Comparison of ENCODE assay signal across 17 mouse cellular contexts in genomic region chr15:95536724-95537123, GRCm38 (mm10). TPM values are rescaled to one million over a fixed set of nuclear protein-coding genes. Genes with fewer than 3 reads are reported as not detected.
DNase-seq lines count a peak whose midpoint lies in the region; ATAC-seq and TF ChIP-seq lines count a peak whose summit lies in the region.
"Had no signal": no experiment of that assay in that cellular context is flagged by ENCODE, and none has a peak within 500 bp of the region (broad histone marks: within the 10 kb centered on the region; RNA-seq: fewer than 3 reads in every experiment).

No protein-coding gene starts in this region.

- no peaks in the 10 kb centered on the region for H3K36me3 ChIP-seq in forebrain, embryonic 13.5 days (ENCODE audit: poor library complexity, severe bottlenecking)
- no peaks in the 10 kb centered on the region for H3K36me3 ChIP-seq in forebrain, embryonic 11.5 days (ENCODE audit: control insufficient read depth, insufficient read depth, low read length)
- H3K36me3 ChIP-seq: limb, embryonic 15.5 days; lung, embryonic 15.5 days; midbrain, embryonic 12.5 days had no signal

- no peak for DNase-seq in forebrain, embryonic 11.5 days (ENCODE audit: low spot score)
- no peak for DNase-seq in left cerebral cortex, adult 2 months (ENCODE audit: extremely low spot score in 1 of 2, low spot score in 2 of 2)
- DNase-seq in left cerebral cortex, adult 11 months (ENCODE audit: low spot score) = no peak
- peak; percentile 88 for DNase-seq in brain, adult 2 months (ENCODE audit: low read depth, low spot score)
- peak; percentile 89 to 91 for DNase-seq in cerebellum, postnatal 14 days
- no peak for DNase-seq in natural killer cell, adult 2 months (ENCODE audit: low spot score in 2 of 2)
- DNase-seq: adrenal gland, postnatal 36 days; spleen, adult 18-20 months; thymus, adult 18-20 months had no signal

- H3K4me2 ChIP-seq in forebrain, embryonic 13.5 days = no peak overlapping the region
- no peak overlapping the region for H3K4me2 ChIP-seq in forebrain, embryonic 11.5 days (ENCODE audit: low read depth, low read length, severe bottlenecking)
- H3K4me2 ChIP-seq: limb, embryonic 15.5 days; lung, embryonic 15.5 days; midbrain, embryonic 12.5 days had no signal

- no peak for TF ChIP-seq CTCF in left cerebral cortex, adult 2 months (IDR thresholded peaks at IDR 0.05)

- intact Hi-C loops in left cerebral cortex, adult 2 months (cut with DNase I) = loop anchor here (10.0 kb wide), 1 partner anchor 702 kb away; no protein-coding TSS in a partner anchor

- H3K27me3 ChIP-seq in forebrain, embryonic 13.5 days = no peaks in the 10 kb centered on the region
- H3K27me3 ChIP-seq in forebrain, embryonic 11.5 days (ENCODE audit: control insufficient read depth, insufficient read depth, low read length) = no peaks in the 10 kb centered on the region
- H3K27me3 ChIP-seq: limb, embryonic 15.5 days; lung, embryonic 15.5 days; midbrain, embryonic 12.5 days had no signal

- 57% methylated on average over 4 of the region's 4 CpGs for WGBS in forebrain, embryonic 13.5 days
- 82% methylated on average over 4 of the region's 4 CpGs for WGBS in forebrain, embryonic 11.5 days

- 0 out of 2 replicates have a peak, but pooled peaks have one; percentile 41 for ATAC-seq in forebrain, embryonic 13.5 days
- ATAC-seq in forebrain, embryonic 11.5 days (replicated peaks; ENCODE audit: low FRiP score) = no peak
- no peak for ATAC-seq in activated CD4-positive, CD25-positive, alpha-beta regulatory T cell, adult 4 months
- ATAC-seq: intestine, postnatal 0 days had no signal

- no peaks in the 10 kb centered on the region for H3K9me3 ChIP-seq in forebrain, embryonic 13.5 days (replicated peaks)
- no peaks in the 10 kb centered on the region for H3K9me3 ChIP-seq in forebrain, embryonic 11.5 days (ENCODE audit: control insufficient read depth, low read length)
- H3K9me3 ChIP-seq: limb, embryonic 15.5 days; lung, embryonic 15.5 days; midbrain, embryonic 12.5 days had no signal

- peaks cover 14% of the 10 kb centered on the region; the same call in 1 of the 2 replicates for H3K4me1 ChIP-seq in forebrain, embryonic 13.5 days
- H3K4me1 ChIP-seq in forebrain, embryonic 11.5 days (replicated peaks; ENCODE audit: control insufficient read depth, insufficient read depth, low read length) = no peaks in the 10 kb centered on the region
- H3K4me1 ChIP-seq: limb, embryonic 15.5 days; lung, embryonic 15.5 days; midbrain, embryonic 12.5 days had no signal

- H3K4me3 ChIP-seq in forebrain, embryonic 13.5 days = no peak overlapping the region
- H3K4me3 ChIP-seq in forebrain, embryonic 11.5 days (ENCODE audit: low read depth, low read length) = no peak overlapping the region
- no peak overlapping the region for H3K4me3 ChIP-seq in left cerebral cortex, adult 2 months
- H3K4me3 ChIP-seq: limb, embryonic 15.5 days; lung, embryonic 15.5 days; midbrain, embryonic 12.5 days had no signal

- H3K9ac ChIP-seq in forebrain, embryonic 13.5 days = no peak overlapping the region
- no peak overlapping the region for H3K9ac ChIP-seq in forebrain, embryonic 11.5 days (ENCODE audit: low read length)
- H3K9ac ChIP-seq: limb, embryonic 15.5 days; lung, embryonic 15.5 days; midbrain, embryonic 12.5 days had no signal

- peak overlapping the region; percentile 41; the same call in 1 of the 2 replicates for H3K27ac ChIP-seq in forebrain, embryonic 13.5 days
- no peak overlapping the region for H3K27ac ChIP-seq in forebrain, embryonic 11.5 days (ENCODE audit: low read depth, low read length)
- H3K27ac ChIP-seq in left cerebral cortex, adult 2 months = peak overlapping the region; percentile 80
- H3K27ac ChIP-seq: limb, embryonic 15.5 days; lung, embryonic 15.5 days; midbrain, embryonic 12.5 days had no signal

RNA-seq across cellular contexts. Expression of gene Nell2, which starts 8.4 kb away (rescaled TPM):
- polyA plus RNA-seq in forebrain, embryonic 13.5 days (2015; fragmentation: Nextera tagmentation; extraction: Ambion mirVana) = 124 and 150 TPM in 2 replicates
- 67.0 and 71.0 TPM in 2 replicates for polyA plus RNA-seq in forebrain, embryonic 11.5 days (2014; fragmentation: Nextera tagmentation; extraction: Ambion mirVana)
- 100 to 1,000 TPM; 466 to 500 TPM for total RNA-seq in left cerebral cortex, adult 2 months (2021)
- not detected for polyA plus RNA-seq in activated CD4-positive, CD25-positive, alpha-beta regulatory T cell, adult 4 months (2017; shearing (Covaris generic))
- total RNA-seq: neutrophil, adult 5-6 weeks had no signal
- polyA plus RNA-seq: heart, postnatal 0 days had no signal

Comparison
In these comparisons a context has a peak if more than half of its experiments do, and no peak if none do; other contexts are left out.
1. DNase-seq: peak in brain, adult 2 months (single experiment) and cerebellum, postnatal 14 days (2 of 2); none in forebrain, embryonic 11.5 days (single experiment), left cerebral cortex, adult 2 months (0 of 2), left cerebral cortex, adult 11 months (single experiment) and natural killer cell, adult 2 months (0 of 2).
2. RNA of gene Nell2, which starts 8.4 kb away (polyA plus RNA-seq): 124 to 150 TPM in forebrain, embryonic 13.5 days and 67.0 to 71.0 TPM in forebrain, embryonic 11.5 days; not detected in activated CD4-positive, CD25-positive, alpha-beta regulatory T cell, adult 4 months; every median in the first group is over 10 times any median in the second.